Mouse (Mus musculus): Measurements from ENCODE around the gene Alad.

DNA sequence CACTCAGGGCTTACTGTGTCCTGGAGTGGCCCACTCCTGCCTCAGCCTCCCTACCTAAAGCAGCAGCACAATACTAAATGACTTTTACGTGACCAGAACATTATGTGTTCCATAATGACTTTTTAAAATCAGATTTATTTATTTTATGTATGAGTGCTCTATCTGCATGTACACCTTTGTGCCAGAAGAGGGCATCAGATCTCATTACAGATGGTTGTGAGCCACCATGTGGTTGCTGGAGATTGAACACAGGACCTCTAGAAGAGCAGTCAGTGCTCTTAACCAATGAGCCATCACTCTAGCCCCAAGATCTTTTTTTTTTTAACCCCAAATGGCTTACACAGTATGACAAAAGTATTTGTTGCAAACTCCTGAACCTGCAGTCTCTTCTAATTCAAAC lies 51.6 kb downstream of the Alad start:
- no peak for TF ChIP-seq CTCF (IDR thresholded peaks at IDR 0.05; ENCODE audit: low read depth, low read length)
- TF ChIP-seq POLR2A (IDR thresholded peaks at IDR 0.05; ENCODE audit: borderline replicate concordance, low read depth, low read length): no peak

All from bone marrow macrophage, adult 2 months (primary cell).